Mouse (Mus musculus) ES-E14 (cell line): Measurements from ENCODE around the gene Srrm3. TPM values are rescaled to one million over a fixed set of nuclear protein-coding genes. Genes with fewer than 3 reads are reported as not detected.
A peak's percentile ranks its signal among the peaks of the same experiment; 100 is the strongest.

ENCODE experiments used
- DNase-seq: peaks from one replicate; pipeline ENCODE4 v3.0.0-alpha.2; 2013; ENCODE audit warnings: low read depth, low spot score
- H3K27ac ChIP-seq: 2 replicates; pipeline ENCODE4 v1.5.1; 2012; ENCODE audit warnings: low read depth, mild to moderate bottlenecking, low read length, moderate library complexity, mixed read lengths; ENCODE audit not compliant: poor library complexity, insufficient read depth, severe bottlenecking
- H3K36me3 ChIP-seq: 2 replicates; pipeline ENCODE4 v1.6.1; 2012; ENCODE audit warnings: mild to moderate bottlenecking, low read length, moderate library complexity, mixed read lengths; ENCODE audit not compliant: control insufficient read depth, poor library complexity, insufficient read depth, severe bottlenecking
- H3K4me1 ChIP-seq, 2 experiments: fragments of 150-350 bp in 1 of 2; sonication (generic) in 1 of 2; 2 replicates each; pipeline ENCODE4 v1.6.1; 2012; ENCODE audit warnings: low read length in 2 of 2, mild to moderate bottlenecking in 1 of 2, mixed read lengths in 1 of 2; ENCODE audit not compliant: control insufficient read depth in 2 of 2, insufficient read depth in 2 of 2, poor library complexity in 1 of 2
- H3K4me3 ChIP-seq, 2 experiments: fragments of 150-350 bp in 1 of 2; sonication (generic) in 1 of 2; 2 replicates each; pipeline ENCODE4 v1.5.1; 2012; ENCODE audit warnings: low read length in 2 of 2, low read depth in 1 of 2, mild to moderate bottlenecking in 1 of 2, mixed read lengths in 1 of 2; ENCODE audit not compliant: insufficient read depth in 1 of 2, poor library complexity in 1 of 2, severe bottlenecking in 1 of 2
- H3K9ac ChIP-seq: 2 replicates; pipeline ENCODE4 v1.6.1; 2012; ENCODE audit warnings: low read depth, mild to moderate bottlenecking, low read length, mixed read lengths; ENCODE audit not compliant: poor library complexity, insufficient read depth, severe bottlenecking
- H3K9me3 ChIP-seq: fragments of 150-350 bp; sonication (generic); 2 replicates; pipeline ENCODE4 v1.6.1; 2012; ENCODE audit warnings: low read depth, mild to moderate bottlenecking, low read length; ENCODE audit not compliant: control insufficient read depth, insufficient read depth
- CHD2 ChIP-seq: IDR thresholded peaks from 2 replicates; pipeline ENCODE4 v1.6.1; 2014; ENCODE audit warnings: mild to moderate bottlenecking, low read depth, low read length, inconsistent platforms
- HCFC1 ChIP-seq: IDR thresholded peaks from 2 replicates; pipeline ENCODE4 v1.6.1; 2012; ENCODE audit warnings: low read length, inconsistent platforms, borderline replicate concordance; ENCODE audit not compliant: insufficient read depth
- MAFK ChIP-seq: IDR thresholded peaks from 2 replicates; pipeline ENCODE4 v1.6.1; 2014; ENCODE audit warnings: mild to moderate bottlenecking, low read depth, low read length, inconsistent platforms; ENCODE audit not compliant: insufficient read depth
- ZC3H11A ChIP-seq: IDR thresholded peaks from 2 replicates; pipeline ENCODE4 v1.6.1; 2012; ENCODE audit warnings: low read depth, mild to moderate bottlenecking, inconsistent platforms, low read length, borderline replicate concordance
- ZNF384 ChIP-seq: IDR thresholded peaks from 2 replicates; pipeline ENCODE4 v1.6.1; 2012; ENCODE audit warnings: low read depth, low read length, inconsistent platforms
- in situ Hi-C, 2 experiments: fragments of 600-800 bp; cut with MboI; formaldehyde crosslinking; loops; one replicate each; pipeline ENCODE4 v1.15.1; 2025; ENCODE audit warnings: low sequenced_read_pairs in 2 of 2, inconsistent platforms in 1 of 2; ENCODE audit not compliant: unreplicated experiment in 2 of 2
- total RNA-seq: library from RNA; depleted of rRNA; stranded (reverse); fragments of 300-350 nt; gene quantifications from 2 replicates; pipeline ENCODE4 v1.2.3, GENCODE M21; 2012

Gene Srrm3
- total RNA-seq, 1 experiment: 0.18 TPM

DNA sequence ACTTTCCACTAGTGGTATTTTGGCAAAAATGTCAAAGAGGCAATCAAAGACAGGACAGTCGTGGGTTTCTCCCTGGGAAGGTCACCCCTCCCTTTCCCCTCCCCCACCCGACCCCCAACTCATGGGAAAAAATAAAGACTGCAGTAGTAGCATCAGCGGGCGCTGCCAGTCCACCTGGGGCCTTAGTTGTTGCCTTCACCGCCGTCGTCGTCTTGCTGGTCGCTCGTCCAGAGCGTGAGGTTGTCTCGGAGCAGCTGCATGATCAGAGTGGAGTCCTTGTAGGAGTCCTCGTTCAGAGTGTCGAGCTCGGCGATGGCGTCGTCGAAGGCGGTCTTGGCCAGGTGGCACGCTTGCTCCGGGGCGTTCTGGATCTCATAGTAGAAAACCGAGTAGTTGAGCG, 104.1 kb downstream of the Srrm3 start:
- no peak overlapping the region for H3K27ac ChIP-seq
- peaks cover 72% of the 10 kb centered on the region for H3K36me3 ChIP-seq
- DNase-seq: no peak
- peaks cover 9 to 37% of the 10 kb centered on the region in 2 experiments; a peak in 3 of 4 replicates for H3K4me1 ChIP-seq
- in situ Hi-C loops: no loop called here
- no peak overlapping the region for H3K9ac ChIP-seq
- 0 out of 4 replicates have a peak overlapping the region, but pooled peaks of 1 of the 2 experiments have one; percentile 4 for H3K4me3 ChIP-seq
- TF ChIP-seq CHD2: no peak
- TF ChIP-seq HCFC1: no peak
- H3K9me3 ChIP-seq: no peaks in the 10 kb centered on the region

GRCm38 (mm10) chr5:135911633-135912220, 105.0 kb downstream of the Srrm3 start:
- H3K4me3 ChIP-seq: no peak overlapping the region
- no peak for DNase-seq
- no peak overlapping the region for H3K9ac ChIP-seq
- in situ Hi-C loops: no loop called here
- peaks cover 9 to 40% of the 10 kb centered on the region in 2 experiments; a peak in 3 of 4 replicates for H3K4me1 ChIP-seq
- no peak for TF ChIP-seq MAFK
- TF ChIP-seq ZNF384: no peak
- TF ChIP-seq ZC3H11A: no peak
- TF ChIP-seq CHD2: no peak
- TF ChIP-seq HCFC1: no peak
- H3K36me3 ChIP-seq: peaks cover 78% of the 10 kb centered on the region
- no peaks in the 10 kb centered on the region for H3K9me3 ChIP-seq
- H3K27ac ChIP-seq: no peak overlapping the region

- DNase-seq: no peak
- Histone ChIP-seq H3K9ac (no peak overlapping the region), H3K9me3 (no peaks in the 10 kb centered on the region), H3K4me1 (peaks cover 9 to 47% of the 10 kb centered on the region in 2 experiments; a peak in 3 of 4 replicates), H3K27ac (no peak overlapping the region), H3K4me3 (no peak overlapping the region), H3K36me3 (peaks cover 78% of the 10 kb centered on the region)
- TF ChIP-seq ZC3H11A: no peak
- in situ Hi-C loops: no loop called here
Measured at GRCm38 (mm10) chr5:135913201-135913600, 106.5 kb downstream of the Srrm3 start.

DNA sequence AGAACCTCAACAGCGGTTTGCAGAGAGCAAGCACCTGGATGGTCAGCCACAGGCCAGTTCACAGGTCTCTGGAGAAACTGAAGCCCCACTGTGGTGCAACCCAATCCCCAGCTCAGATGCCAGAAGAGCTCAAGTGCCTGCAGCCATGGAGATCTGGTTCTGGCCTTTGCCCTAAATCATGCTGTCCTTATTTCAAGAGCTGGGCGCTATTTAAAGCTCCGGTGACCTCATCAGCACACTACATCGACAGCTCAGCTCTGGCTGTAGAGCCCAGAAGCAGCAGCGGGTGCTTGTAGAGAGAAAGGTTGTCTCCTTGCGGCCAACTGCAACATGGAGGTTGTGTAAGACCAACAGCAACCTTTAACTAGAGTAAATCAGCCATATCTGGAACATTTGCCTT, 107.5 kb downstream of the Srrm3 start:
- no peak for DNase-seq
- H3K4me1 ChIP-seq: peaks cover 9 to 48% of the 10 kb centered on the region in 2 experiments; a peak in 3 of 4 replicates
- no peaks in the 10 kb centered on the region for H3K9me3 ChIP-seq
- no peak overlapping the region for H3K4me3 ChIP-seq
- in situ Hi-C loops: no loop called here
- TF ChIP-seq ZNF384 (no peak), MAFK (no peak), ZC3H11A (no peak), CHD2 (no peak), HCFC1 (no peak)
- H3K27ac ChIP-seq: no peak overlapping the region
- peaks cover 80% of the 10 kb centered on the region for H3K36me3 ChIP-seq
- no peak overlapping the region; the same call in 1 of the 2 replicates for H3K9ac ChIP-seq

DNA sequence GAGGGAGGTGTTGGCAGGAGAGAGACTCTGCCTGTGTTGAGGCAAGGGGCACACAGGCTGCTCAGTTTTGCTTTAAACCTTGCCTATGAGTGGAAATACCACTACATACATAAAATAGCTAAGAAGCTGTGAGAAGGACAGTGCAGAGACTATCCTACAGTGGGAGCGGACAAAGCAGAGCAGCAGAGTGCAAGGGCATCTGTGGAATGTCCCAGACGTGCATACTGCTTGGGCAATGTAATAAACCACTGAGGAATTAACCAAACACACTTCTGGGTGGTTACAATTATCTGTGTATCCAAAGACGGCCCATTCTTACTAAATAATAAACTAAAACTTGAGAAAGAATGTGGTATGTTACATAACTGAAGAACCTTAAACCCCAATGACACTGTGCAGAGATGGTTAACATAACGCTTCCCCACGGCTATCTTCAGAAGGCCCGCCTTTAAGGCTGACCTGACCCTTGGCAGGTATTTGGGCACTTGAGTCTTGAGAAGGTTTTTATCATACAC, 109.4 kb downstream of the Srrm3 start:
- Histone ChIP-seq H3K4me1 (peaks cover 9 to 41% of the 10 kb centered on the region in 2 experiments; a peak in 2 of 4 replicates), H3K36me3 (peaks cover 78% of the 10 kb centered on the region), H3K27ac (peak overlapping the region; percentile 17; the same call in 1 of the 2 replicates), H3K9ac (no peak overlapping the region), H3K9me3 (no peaks in the 10 kb centered on the region), H3K4me3 (no peak overlapping the region)
- no peak for TF ChIP-seq HCFC1
- no peak for TF ChIP-seq ZNF384
- TF ChIP-seq MAFK: no peak
- no peak for DNase-seq
- in situ Hi-C loops: no loop called here
